Mouse (Mus musculus) layer of hippocampus, adult 8-10 months (tissue): Measurements from ENCODE around the gene Zfp831. TPM values are rescaled to one million over a fixed set of nuclear protein-coding genes. Genes with fewer than 3 reads are reported as not detected.

ENCODE experiments used
- DNase-seq, 2 experiments: peaks; one replicate each; pipeline ENCODE4 v3.0.0; 2022; ENCODE audit warnings: low spot score in 2 of 2
- total RNA-seq, 4 experiments: library from RNA; stranded (reverse); gene quantifications; 2 replicates each; pipeline ENCODE4 v1.2.4; 2022

Gene Zfp831
- total RNA-seq, 4 experiments from 2014 or later = 17.9 to 27.5 (median 22.9) TPM

GRCm38 (mm10) chr2:174727114-174727823 lies 83.9 kb downstream of the Zfp831 start:
- no peak for DNase-seq

DNA sequence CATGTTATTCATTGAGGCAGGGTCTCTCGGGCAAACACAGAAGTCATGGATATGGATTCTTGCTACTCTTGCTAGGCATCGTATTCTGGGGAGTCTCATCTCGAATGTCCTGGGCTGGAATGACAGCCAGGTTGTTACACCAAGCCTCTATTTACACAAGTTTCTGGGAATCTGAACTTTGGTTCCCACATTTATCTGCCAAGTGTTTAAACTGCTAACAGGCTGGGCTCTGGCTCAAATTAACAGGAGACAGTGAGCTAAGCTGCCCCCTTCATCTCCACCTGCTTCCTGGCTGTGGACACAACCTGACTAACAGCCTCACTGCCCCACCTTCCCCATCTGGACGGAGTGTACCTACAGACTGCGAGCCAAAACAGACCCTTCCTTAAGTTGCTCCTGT lies 88.6 kb downstream of the Zfp831 start:
- DNase-seq = no peak

DNA sequence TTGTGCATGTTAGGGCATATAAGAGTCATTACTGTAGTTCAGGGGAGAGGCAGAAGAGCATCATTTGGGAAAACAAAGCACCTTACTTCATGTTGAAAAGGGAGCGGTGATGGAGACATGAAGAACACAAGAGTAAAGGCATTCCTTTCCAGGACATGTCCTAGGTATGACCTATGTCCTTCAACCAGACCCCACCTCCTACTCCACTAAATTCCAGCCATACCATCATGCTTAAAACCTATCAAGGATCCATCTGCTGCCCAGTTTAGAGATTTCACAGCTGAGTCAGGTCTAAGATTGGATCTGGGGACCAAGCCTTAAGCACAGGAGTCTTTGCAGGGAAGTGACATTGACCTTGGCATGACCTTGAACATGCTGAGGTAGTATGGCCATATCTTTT lies 91.9 kb downstream of the Zfp831 start:
- DNase-seq = no peak

- no peak for DNase-seq
Observed at GRCm38 (mm10) chr2:174747182-174747581, 103.8 kb downstream of the Zfp831 start.

DNA sequence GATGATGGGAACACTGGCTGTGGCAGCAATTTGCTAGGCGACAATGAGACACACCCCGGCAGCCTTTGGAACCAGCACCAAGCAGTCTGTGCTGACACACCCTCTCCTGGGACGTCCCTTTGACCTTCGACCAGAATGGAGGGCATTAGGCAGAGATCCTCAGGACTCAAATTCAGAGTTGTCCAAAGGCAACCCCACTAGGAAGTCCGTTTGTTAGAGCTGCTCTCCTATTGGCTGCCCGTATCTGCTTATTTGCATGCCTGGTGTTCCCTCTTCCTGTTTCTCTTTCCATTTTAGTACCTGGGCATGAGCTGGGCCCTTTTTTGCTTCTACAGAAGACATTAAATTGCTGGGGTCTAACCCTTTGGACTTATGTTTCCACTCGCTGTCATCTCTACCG lies 105.0 kb downstream of the Zfp831 start:
- DNase-seq = no peak

GRCm38 (mm10) chr2:174753197-174753596 lies 109.9 kb downstream of the Zfp831 start:
- DNase-seq = no peak

DNA sequence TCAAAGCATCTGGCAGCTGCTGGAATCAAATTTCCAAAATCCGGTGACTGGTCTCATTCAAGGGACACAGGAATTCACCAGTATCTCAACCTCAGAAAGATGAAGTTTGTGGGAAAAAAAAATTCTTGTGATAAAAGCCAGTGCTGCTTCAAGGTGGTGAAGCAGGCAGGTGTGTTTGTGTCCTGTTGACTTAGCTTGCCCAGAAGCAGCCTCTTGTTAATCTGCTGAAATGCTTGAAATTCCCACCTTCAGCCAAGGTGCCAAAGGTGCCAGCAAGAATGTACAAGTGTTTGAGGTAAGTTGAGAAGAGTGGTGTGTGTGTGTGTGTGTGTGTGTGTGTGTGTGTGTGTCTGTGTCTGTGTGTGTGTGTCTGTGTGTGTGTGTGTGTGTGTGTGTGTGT lies 110.9 kb downstream of the Zfp831 start:
- DNase-seq = no peak

DNA sequence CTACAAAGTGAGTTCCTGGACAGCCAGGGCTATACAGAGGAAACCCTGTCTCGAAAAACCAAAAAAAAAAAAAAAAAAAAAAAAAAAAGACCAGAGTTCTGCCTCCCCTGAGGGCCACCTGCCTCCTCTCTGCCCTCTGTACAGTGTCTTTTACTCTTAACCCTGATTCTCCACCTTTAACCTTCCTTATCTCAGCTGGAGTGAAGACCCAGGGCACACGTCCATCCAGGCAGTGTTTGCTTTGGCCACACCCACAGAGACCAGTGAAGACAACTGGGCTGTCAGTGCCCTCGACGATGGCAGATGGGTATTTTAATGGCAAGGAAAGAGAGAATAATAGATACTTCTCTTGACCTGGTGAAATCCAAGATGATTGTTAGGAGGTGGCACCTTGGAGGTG lies 115.9 kb downstream of the Zfp831 start:
- DNase-seq = no peak

Other genes with a start within 250 kb of the Zfp831 start
- gene Nelfcd, start 227.7 kb upstream of the Zfp831 start, total RNA-seq = 10 to 100 TPM; 51.7 to 60.3 (median 54.7) TPM
- 100 to 1,000 TPM in 2 of 4 experiments, 10 to 100 TPM in 2; 33.2 to 287 (median 121) TPM for gene Ctsz, start 204.5 kb upstream of the Zfp831 start, total RNA-seq
- under 1 TPM in 2 of 4 experiments, not detected in 2; 0.33 to 0.52 TPM for gene Tubb1, start 192.8 kb upstream of the Zfp831 start, total RNA-seq
- gene Atp5e, start 179.4 kb upstream of the Zfp831 start, total RNA-seq = 100 to 1,000 TPM; 247 to 327 (median 290) TPM
- 10 to 100 TPM; 42.6 to 54.6 (median 49.4) TPM for gene Prelid3b, start 170.5 kb upstream of the Zfp831 start, total RNA-seq
- gene Edn3, start 117.1 kb downstream of the Zfp831 start, total RNA-seq = 1 to 10 TPM; 3.4 to 6.2 (median 5.0) TPM